Mouse (Mus musculus): Measurements from ENCODE around the gene Hivep2. TPM values are rescaled to one million over a fixed set of nuclear protein-coding genes. Genes with fewer than 3 reads are reported as not detected.

The Hivep2 gene
- 36.9 TPM for polyA plus RNA-seq (2015; fragmentation: Illumina TruSeq; extraction: RNeasy Lipid Tissue Mini Kit (QIAGEN cat#74804); ENCODE audit: insufficient read depth, low replicate concordance)

DNA sequence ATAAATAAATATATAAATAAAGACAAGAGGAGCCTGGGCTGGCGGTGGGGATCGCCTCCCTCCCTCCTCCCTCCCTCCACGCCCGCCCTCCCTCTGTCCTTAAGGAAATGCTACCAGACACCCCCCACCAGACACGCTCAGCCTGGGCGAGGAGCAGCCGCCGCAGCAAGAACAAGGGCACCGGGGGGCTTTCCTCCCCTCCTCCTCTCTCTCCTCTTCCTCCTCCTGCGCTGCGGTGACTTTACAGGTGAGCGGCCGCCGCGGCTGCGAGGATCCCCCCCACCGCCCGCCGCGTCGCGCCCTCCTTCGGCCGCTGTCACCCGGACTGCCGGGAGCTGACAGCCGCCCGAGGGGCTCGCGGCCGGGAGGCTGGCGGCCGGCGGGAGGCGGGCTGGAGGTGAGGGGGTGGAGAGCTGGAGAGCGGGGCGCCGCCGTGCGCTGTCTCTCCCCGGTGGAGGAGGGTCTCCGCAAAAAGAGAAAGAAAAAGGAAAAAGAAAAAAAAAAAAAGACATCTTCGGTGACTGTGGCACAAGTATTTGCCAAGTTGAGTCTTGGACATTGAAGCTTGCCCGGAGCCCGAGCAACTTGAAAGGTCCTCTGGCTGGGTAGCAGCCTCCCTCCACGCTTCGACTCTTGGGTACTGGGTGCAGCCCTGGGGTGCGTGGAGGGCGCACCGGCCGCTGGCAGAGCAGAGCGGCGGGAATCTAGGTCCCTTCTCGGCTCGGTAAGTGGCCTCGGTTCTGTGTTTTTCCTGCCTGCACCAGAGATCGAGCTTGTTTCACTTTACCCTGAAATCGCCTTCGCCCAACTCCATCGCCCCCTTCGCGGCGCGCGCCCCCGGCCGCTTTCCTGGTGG, at the start of gene Hivep2:
Gene Hivep2, plus strand, starts transcription at position 102 of the 856 bp plus-strand sequence.

Other genes starting within 250 kb of the Hivep2 start
- gene Aig1, start 97.1 kb upstream of the Hivep2 start, polyA plus RNA-seq (2015; fragmentation: Illumina TruSeq; extraction: RNeasy Lipid Tissue Mini Kit (QIAGEN cat#74804); ENCODE audit: insufficient read depth, low replicate concordance) = 14.5 TPM